Mouse (Mus musculus): ENCODE results near the gene Tomm40l.

- no peak for TF ChIP-seq CTCF (IDR thresholded peaks at IDR 0.05; ENCODE audit: insufficient read depth, low read depth, low read length)
- no peak for TF ChIP-seq POLR2A (IDR thresholded peaks at IDR 0.05; ENCODE audit: insufficient read depth, low read depth, low read length)
Measured at GRCm38 (mm10) chr1:171265971-171266744, 43.8 kb upstream of the Tomm40l start.
